Mouse (Mus musculus) megakaryocyte-erythroid progenitor cell, adult 5-6 weeks (primary cell): Measurements from ENCODE around the gene Hnrnpdl. TPM values are rescaled to one million over a fixed set of nuclear protein-coding genes. Genes with fewer than 3 reads are reported as not detected.

Source experiments
- ATAC-seq: replicated peaks from 2 replicates; pipeline ENCODE4 v1.8.0; 2016; ENCODE audit warnings: mild to moderate bottlenecking, inconsistent platforms; ENCODE audit not compliant: severe bottlenecking, poor library complexity, low FRiP score, low TSS enrichment
- total RNA-seq, 2 experiments: library from RNA; stranded (forward) in 1 of 2; stranded (reverse) in 1 of 2; fragments of 200-1000, 215-1000 nt in 1 of 2; fragments of >200 nt in 1 of 2; fragmentation: Nextera tagmentation in 1 of 2; gene quantifications; 2 replicates each; pipeline ENCODE4 v1.2.3; 2014 to 2017

Hnrnpdl gene
- total RNA-seq, 2 experiments from 2014 or later = 360 to 553 TPM

DNA sequence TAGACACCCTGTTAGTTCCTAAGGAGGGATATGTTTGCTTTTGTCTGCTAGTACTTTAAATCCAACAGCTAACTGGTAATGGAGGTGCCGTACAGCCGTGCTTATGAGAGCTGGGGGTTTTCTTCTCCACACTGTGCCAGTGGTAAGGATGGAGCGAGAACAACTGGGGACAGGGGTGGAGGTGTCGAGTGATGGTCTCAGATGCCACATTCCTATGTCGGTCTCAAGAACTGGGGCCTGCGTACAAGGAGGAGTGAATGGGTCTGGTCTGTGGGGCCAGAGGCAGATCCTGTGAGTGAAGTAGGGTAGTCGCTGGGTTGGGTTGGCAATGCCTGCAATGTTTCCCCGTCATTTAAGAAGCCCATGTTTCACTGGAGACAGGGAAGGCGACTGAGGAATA is 26.9 kb downstream of the Hnrnpdl start:
- ATAC-seq = 0 out of 2 replicates have a peak, but pooled peaks have one; percentile 26

DNA sequence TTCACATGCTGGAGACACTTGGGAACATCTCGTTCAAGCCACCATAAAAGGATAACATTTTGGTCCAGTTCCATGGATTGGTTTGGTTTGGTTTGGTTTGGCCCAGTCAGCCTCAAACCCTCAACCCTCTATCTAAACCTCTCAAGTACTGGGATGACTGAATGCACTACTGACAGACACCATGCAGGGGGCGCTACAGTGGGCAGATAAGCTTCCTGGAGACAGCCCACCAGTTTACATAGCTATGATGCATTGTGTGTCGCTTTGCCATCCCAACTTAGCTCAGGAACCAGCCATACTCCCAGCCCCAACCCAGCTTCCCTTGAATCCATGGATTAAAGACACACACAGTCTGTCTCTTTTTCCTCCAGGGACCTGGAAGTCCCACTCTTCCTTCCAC is 31.0 kb downstream of the Hnrnpdl start:
- ATAC-seq = no peak

DNA sequence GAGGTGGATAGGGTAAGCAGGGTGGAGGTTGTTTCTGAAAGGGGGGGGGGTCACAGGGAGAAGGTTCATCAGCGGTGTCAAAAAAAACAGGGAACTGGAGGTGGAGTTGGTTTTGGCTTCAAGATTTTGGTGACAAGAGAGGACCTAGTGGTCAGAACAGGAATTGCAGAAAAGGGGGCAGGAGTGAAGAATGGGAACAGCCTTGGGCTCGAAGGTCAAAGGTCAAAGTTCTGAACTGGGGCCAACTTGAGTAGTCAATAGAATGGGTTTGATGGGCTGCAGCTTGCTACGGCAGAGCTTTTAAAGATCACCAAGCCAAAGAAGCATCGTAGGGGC is 32.5 kb downstream of the Hnrnpdl start:
- ATAC-seq = no peak

DNA sequence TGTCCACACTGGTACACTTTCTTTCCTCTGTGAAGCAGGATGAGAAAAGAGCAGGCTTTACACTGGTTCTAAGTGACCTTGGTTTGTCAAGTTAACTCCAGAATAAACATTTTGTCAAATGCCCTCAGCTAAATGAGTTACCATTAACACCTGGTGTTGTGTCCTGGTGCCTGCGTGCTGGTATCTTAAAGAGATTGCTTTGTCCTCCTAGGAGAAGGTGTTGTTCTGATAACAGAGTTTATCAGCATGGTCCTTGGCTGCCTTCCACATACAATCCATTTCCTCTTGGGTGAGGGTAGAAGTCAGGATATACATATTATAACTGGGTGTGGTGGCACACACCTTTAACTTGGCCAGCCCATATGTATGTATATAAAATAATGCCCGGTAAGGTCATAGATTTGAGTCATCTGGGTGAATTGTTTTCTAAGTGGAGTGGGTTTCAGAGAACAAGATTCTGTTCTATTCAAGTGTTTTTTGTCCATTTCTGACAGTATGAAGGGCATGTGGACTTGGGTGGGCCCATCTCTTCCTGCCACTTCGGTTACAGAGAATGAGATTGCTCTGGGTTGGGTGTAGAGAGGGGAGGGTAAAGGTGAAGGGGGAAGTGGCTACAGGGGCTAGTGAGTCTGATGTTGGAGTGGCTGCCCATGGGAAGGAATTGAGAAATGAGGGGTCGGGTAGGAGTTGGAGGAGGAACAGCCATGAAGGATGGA is 33.0 kb downstream of the Hnrnpdl start:
- peak; percentile 61 for ATAC-seq

DNA sequence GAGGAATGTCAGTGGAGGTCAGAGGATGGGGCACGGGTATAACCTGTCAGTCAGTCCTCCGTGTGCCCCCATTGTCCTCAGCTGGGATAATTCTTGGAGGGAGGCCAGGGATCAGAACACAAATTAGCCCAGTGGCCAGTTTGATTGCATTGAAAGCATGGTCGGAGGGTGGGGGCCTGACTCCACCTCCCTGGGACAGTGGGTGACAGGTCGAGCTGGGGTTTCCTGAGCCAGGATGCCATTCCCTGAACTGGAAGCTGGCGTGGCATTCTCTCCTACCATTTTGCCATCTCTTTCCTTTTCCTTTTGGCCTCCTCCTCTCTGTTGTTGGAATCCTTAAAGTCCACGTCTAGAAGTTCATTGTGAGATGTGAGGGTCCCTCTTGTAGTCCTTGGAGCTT is 33.6 kb downstream of the Hnrnpdl start:
- ATAC-seq = no peak

DNA sequence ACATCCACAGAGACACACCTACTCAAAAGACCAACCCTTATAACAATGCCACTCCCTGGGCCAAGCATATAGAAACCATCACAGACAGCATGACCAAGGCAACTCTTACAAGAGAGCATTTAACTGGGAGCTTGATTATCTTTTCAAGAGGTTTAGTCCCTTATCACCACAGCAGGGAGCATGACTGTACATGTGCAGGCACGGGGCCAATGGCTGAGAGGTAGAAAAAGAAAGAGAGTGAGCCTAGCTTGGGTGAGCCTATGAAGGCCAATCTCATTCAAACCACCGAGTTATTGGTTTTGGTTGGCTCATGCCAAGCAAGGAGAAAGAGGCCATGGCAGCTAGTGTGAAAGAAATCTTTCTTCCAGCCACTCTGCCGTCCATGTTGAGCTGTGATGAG is 34.0 kb downstream of the Hnrnpdl start:
- peak; percentile 85 for ATAC-seq

DNA sequence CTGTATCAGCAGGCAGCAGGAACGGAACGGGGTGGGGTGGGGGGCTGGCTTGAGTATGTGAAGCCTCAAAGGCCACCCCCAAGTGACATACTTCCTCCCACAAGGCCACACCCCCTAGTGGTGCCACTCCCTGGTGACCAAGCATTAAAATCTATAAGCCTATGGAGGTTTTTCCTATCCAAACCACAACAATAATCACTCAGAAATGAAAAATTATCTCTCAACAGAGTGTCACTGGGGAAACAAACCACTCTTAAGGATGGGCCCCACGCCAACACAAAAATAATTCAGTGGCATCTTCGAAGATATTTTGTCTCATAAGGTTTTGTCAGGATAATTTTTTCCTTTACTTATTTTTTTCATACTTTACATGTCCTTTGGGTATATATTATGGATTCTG is 35.6 kb downstream of the Hnrnpdl start:
- ATAC-seq = 0 out of 2 replicates have a peak, but pooled peaks have one; percentile 21

DNA sequence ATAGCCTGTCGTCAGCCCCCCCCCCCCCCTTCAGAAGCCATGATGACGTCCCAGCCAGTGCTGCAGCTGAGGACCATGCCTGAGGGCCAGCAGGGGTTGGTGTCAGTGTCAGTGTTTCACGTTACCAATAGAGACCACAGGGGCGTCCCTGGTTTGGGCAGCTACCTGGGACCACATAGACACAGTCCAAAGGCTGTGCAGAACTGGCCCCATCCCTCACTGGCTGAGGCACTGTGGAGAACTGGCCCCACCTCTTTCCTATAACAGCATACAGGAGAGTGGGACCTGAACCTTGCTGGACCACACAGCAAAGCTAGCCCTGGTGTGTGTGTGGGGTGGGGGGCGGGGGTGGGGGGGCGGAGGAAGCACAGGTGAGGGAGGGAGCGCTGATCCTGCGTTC is 39.0 kb downstream of the Hnrnpdl start:
- ATAC-seq = no peak

DNA sequence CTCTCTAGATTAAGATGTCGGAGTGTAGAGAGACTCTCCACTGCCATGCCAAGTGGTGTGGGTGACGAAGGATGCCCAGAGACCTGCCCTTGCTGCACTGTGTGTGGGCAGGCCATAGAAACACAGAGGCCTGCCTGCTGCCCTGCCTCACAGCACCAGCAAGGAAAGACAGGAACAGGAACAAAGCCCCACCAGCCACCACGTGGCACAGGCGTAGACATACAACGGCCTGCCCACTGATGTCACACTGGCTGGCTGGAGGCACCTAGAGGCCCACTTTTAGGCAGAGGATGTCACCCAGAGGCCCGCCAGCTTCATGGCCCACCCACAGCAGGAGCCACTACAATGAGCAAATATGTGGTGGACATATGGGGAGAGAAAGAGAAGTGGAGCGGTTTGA is 39.4 kb downstream of the Hnrnpdl start:
- ATAC-seq = no peak

DNA sequence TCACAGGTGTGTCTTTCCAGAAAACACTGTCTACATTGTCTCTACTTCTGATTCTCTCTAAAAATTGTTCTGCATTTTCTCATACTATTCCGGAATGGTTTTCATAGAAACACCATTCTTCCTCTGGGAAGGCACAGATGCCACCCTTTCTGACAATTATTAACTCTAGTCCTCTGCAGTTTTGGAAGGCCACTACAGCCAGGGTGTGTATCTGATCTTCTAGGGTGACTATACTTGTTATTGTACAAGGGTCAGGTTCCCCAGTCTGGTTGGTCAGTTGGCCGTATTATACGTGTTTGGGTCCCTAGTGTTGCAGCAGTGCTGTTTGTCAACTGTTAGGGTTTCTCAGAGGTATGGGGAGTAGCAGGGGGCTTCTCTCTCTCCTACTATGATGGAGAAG is 44.8 kb downstream of the Hnrnpdl start:
- no peak for ATAC-seq

DNA sequence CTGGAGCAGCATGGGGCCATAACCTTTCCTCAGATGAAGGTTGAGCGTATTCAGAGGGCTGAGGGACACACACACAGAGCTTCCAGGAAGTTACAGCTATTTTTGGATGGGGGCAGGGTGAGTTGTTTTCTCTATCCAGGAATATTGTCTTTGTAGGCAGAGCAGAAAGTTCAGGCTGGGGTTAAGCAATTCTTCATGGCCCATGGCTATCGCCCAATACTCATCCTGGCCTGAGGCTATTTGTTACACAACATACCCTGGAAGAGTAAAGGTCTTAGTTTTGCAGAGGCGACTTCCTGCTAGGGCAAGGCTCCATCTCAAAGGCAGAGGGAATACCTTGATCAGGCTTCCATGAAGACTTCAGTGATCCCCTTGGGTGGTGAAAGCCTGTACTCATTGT is 45.3 kb downstream of the Hnrnpdl start:
- ATAC-seq = no peak

Other genes with a start within 250 kb of the Hnrnpdl start
- gene Vamp9, start 133.4 kb downstream of the Hnrnpdl start, total RNA-seq (2014; fragmentation: Nextera tagmentation) = not detected in 2 replicates
- gene Vamp9, start 133.4 kb downstream of the Hnrnpdl start, total RNA-seq (2017) = not detected in 2 replicates
- gene Hnrnpd, start 60.7 kb downstream of the Hnrnpdl start, total RNA-seq (2014; fragmentation: Nextera tagmentation) = 420 and 448 TPM in 2 replicates
- 177 and 197 TPM in 2 replicates for gene Hnrnpd, start 60.7 kb downstream of the Hnrnpdl start, total RNA-seq (2017)
- gene 4930524J08Rik, start 60.6 kb downstream of the Hnrnpdl start, total RNA-seq (2014; fragmentation: Nextera tagmentation) = 2.8 TPM in 1 of 2 replicates, not detected in the other
- 6.2 TPM in 1 of 2 replicates, not detected in the other for gene 4930524J08Rik, start 60.6 kb downstream of the Hnrnpdl start, total RNA-seq (2017)
- 34.2 and 38.1 TPM in 2 replicates for gene Enoph1, start 321 bp upstream of the Hnrnpdl start, total RNA-seq (2014; fragmentation: Nextera tagmentation)
- 30.1 and 39.3 TPM in 2 replicates for gene Enoph1, start 321 bp upstream of the Hnrnpdl start, total RNA-seq (2017)
- not detected in 2 replicates for gene Tmem150c, start 120.1 kb upstream of the Hnrnpdl start, total RNA-seq (2014; fragmentation: Nextera tagmentation)
- not detected in 2 replicates for gene Tmem150c, start 120.1 kb upstream of the Hnrnpdl start, total RNA-seq (2017)